Mouse (Mus musculus) skeletal muscle tissue, adult 2 months (tissue): ENCODE results near the gene Cdc42bpb.

Experiments
- DNase-seq: peaks from one replicate; pipeline ENCODE4 v3.0.0-alpha.2; 2012; ENCODE audit warnings: low read depth, low spot score

Cdc42bpb gene

GRCm38 (mm10) chr12:111293025-111293424, 84.5 kb downstream of the Cdc42bpb start:
- DNase-seq, result peak; percentile 64

- DNase-seq, result no peak
Observed at GRCm38 (mm10) chr12:111284532-111284931, 93.0 kb downstream of the Cdc42bpb start.

GRCm38 (mm10) chr12:111283573-111283972, 93.9 kb downstream of the Cdc42bpb start:
- DNase-seq, result no peak

GRCm38 (mm10) chr12:111276371-111276770, 101.1 kb downstream of the Cdc42bpb start:
- DNase-seq, result peak; percentile 42

- no peak for DNase-seq
Observed at GRCm38 (mm10) chr12:111275150-111275841, 102.2 kb downstream of the Cdc42bpb start.

GRCm38 (mm10) chr12:111274447-111275149, 102.9 kb downstream of the Cdc42bpb start:
- no peak for DNase-seq

GRCm38 (mm10) chr12:111274006-111274405, 103.5 kb downstream of the Cdc42bpb start:
- no peak for DNase-seq

GRCm38 (mm10) chr12:111272420-111272819, 105.1 kb downstream of the Cdc42bpb start:
- DNase-seq, result peak; percentile 46

- no peak for DNase-seq
Observed at GRCm38 (mm10) chr12:111271966-111272365, 105.6 kb downstream of the Cdc42bpb start.

GRCm38 (mm10) chr12:111271406-111271805, 106.1 kb downstream of the Cdc42bpb start:
- no peak for DNase-seq

- no peak for DNase-seq
Observed at GRCm38 (mm10) chr12:111270629-111271277, 106.8 kb downstream of the Cdc42bpb start, which contains the start of gene Amn. Gene Amn (plus strand): TSS chr12:111271095.

GRCm38 (mm10) chr12:111267673-111268325, 109.7 kb downstream of the Cdc42bpb start:
- DNase-seq, result no peak

- no peak for DNase-seq
Observed at GRCm38 (mm10) chr12:111266592-111266991, 110.9 kb downstream of the Cdc42bpb start.

- DNase-seq, result no peak
Observed at GRCm38 (mm10) chr12:111265212-111265611, 112.3 kb downstream of the Cdc42bpb start.

- DNase-seq, result no peak
Observed at GRCm38 (mm10) chr12:111263650-111264049, 113.9 kb downstream of the Cdc42bpb start.

GRCm38 (mm10) chr12:111251227-111251626, 126.3 kb downstream of the Cdc42bpb start:
- no peak for DNase-seq

- DNase-seq, result no peak
Observed at GRCm38 (mm10) chr12:111250116-111250515, 127.4 kb downstream of the Cdc42bpb start.

GRCm38 (mm10) chr12:111249095-111249494, 128.4 kb downstream of the Cdc42bpb start:
- no peak for DNase-seq

GRCm38 (mm10) chr12:111246808-111247464, 130.6 kb downstream of the Cdc42bpb start:
- no peak for DNase-seq

- DNase-seq, result no peak
Observed at GRCm38 (mm10) chr12:111245070-111245469, 132.4 kb downstream of the Cdc42bpb start.

- DNase-seq, result no peak
Observed at GRCm38 (mm10) chr12:111243733-111244132, 133.8 kb downstream of the Cdc42bpb start.
